Mouse (Mus musculus): ENCODE data around the gene Alg14.

The Alg14 gene

DNA sequence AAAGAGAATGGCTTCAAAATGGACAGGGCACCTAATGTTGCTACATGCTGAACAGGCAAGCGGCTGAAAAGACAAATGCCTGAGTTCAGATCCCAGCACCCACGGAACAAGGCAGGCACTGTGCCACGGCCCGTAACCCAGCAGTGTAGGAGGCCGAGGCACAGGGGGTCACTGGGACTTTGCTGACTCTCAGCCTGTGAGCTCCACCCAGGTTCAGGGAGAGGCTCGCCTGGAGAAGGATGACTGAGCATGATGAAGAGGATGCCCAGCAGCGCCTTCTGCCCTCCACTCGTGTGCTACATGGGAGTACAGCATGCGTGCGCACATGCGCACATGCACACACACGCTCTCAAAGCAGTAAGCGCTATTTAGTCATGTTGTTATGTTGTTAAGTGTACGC lies 11.9 kb upstream of the Alg14 start:
- DNase-seq (ENCODE audit: inconsistent ontology term): no peak

DNA sequence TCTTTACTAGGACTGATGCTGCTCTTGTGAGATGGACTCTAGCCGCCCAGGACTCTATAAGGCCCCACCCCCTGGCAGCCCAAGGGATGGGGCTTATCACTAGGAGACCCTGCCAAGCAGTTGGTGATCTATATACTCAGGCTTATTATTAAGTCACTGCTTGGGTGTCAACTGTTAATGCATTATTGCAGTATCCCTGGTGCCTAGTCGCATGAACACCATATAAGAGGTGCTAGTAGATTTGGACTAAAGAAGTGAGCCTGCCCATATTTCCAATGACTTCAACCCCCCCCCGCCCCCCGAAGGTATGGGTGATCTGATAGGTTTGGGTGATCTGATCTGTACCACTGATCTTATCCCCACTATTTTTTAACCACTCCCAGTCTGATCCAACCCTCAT lies 8.6 kb upstream of the Alg14 start, which contains the start of gene Tmem56:
Gene Tmem56, minus strand, starts transcription at position 101 of the 400 bp plus-strand sequence.
- DNase-seq (ENCODE audit: inconsistent ontology term): no peak

DNA sequence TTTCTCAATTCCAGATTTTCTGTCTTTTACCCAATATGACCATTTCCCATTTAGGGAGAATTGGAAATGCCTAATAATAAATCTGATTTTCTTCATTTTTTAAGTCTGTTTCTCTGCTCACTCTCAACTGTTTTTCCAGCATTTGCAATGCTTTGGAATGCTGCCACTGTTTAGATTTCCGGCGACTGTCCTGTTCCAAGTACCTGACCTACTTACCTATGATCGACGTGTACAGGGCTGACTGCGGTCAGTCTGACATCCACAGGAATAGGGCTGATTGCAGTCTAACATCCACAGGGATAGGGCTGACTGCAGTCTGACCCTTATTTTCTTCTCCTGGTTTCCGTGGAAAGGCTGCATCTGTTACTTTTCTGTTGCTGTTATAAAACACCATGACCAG lies 6.4 kb upstream of the Alg14 start:
- no peak for DNase-seq (ENCODE audit: inconsistent ontology term)

DNA sequence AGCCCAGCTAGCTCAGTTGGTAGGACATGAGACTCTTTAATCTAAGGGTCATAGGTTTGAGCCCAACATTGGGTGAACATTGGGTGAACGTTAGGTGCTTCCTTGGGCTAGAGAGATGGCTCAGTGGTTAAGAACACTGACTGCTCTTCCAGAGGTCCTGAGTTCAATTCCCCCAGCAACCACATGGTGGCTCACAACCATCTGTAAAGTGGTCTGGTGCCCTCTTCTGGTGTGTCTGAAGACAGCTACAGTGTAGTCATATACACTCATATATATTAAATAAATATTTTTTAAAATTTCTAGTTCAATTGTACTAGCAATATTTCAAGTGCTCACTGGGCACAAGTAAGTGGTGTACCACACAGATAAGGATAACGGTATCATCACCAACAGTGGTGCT lies 4.4 kb upstream of the Alg14 start:
- no peak for DNase-seq (ENCODE audit: inconsistent ontology term)

DNA sequence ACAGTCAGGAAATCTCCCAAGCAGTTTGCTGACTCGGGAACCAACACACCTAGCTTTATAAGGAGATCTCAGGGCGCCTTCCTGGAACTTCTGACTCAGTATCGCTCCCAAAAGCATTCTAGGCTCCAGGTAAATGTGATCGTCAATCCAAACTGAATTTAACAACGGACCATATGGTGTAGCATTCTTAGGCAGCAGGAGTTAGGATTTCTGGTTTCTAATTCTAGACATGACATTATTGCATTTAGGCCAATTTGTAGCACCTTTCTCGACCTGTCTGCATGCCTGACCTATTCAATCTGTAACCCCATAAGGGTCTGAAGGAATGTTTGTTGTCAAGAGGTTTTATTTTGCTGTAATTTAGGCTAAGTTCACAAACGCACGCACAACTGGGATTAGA lies 892 bp upstream of the Alg14 start:
- DNase-seq (ENCODE audit: inconsistent ontology term): no peak

DNA sequence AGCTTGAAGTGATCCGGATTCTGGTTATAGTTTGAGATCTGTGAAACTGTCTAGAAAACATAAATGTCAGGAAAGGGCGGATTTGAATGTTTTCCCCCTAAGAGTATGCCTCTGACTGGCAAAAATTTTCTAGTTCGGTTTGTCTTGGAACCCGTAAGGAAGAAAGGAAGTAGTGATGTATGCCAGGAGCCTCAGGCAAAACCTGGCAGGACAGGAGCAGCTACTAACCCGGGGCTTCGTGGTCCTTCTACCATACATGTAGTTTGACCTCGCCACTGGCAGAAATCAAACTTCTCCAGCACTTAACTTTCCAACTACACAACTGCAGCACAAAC lies 381 bp upstream of the Alg14 start:
- no peak for DNase-seq (ENCODE audit: inconsistent ontology term)

DNA sequence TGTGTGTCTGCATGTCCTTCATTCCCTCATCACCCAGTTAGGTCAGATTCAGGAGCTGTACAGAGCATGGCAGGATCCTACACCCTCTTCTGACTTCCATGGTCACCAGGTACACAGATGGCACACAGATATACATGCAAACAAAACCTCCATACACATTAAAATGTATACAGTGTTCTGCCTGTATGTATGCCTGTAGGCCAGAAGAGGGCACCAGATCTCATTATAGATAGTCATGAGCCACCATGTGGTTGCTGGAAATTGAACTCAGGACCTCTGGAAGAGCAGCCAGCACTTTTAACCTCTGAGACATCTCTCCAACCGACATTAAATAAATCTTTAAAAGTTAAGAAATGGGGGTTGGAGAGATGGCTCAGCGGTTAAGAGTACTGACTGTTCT lies 2.6 kb downstream of the Alg14 start:
- DNase-seq (ENCODE audit: inconsistent ontology term): no peak

DNA sequence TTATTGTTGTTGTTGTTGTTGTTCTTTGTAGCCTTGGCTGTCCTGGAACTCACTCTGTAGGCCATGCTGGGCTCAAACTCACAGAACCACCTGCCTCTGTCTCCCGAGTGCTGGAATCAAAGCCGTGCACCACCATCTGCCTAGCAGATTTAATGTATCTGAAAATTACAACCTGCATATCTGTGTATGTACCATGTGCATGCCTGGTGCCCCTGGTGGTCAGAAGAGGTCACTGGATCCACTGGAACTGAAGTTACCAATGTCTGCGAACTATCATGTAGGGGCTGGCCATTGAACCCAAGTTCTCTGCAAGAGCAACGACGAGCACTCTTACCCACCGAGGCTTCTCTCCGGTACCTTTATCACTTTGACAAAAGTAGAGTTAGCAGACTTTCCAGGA lies 15.1 kb downstream of the Alg14 start:
- DNase-seq (ENCODE audit: inconsistent ontology term): no peak

DNA sequence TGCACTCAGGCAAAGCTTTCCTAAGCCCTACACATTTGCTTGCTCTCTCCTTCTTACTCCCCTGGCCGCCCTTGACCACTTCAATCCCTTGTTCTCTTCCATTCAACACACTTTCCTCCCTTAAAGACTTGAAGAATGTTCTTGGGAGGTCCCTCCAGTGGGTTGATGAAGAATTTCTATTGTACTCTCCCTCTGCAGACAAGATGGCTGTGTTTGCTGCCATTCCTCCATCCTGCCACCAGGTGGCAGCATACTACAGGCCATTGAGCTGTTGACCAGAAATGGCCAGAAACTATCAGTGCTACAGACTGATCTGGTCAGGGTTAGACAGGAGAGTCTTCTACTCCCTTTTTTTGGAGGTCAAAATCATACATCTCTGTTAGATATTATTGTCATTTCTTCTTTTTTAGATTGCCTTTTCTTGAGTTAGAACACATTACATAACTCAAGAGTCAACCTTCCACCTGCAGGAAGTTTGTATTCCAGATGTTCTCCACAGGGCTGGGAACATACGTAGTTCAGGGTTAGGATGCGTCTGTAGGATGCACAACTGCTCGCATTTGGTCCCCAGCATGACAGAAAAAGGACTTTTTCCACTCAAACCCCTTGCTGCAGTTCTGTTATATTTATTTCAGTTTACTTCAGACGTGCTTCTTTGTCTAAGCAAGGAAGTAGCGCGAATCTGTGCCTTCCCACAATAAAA lies 16.1 kb downstream of the Alg14 start:
- peak; percentile 64 for DNase-seq (ENCODE audit: inconsistent ontology term)

DNA sequence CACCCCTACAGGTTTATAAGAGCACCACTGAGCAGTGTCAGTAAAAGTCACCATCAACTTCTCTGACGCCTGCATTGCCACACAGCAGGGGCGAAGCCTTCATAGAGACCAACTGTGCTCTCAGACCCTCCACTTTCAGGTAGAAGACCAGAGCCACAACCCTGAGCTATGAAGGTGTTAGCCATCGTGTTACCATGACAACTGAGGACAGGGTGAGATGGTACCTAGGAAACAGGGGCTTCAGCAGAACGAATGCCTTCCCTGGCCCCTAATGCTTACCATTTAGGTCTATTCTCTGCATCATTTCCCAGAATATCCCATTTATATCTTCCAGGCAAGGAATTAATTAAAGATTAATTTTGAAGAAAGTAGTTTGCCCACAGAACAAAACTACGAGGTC lies 17.4 kb downstream of the Alg14 start:
- DNase-seq (ENCODE audit: inconsistent ontology term): no peak

DNA sequence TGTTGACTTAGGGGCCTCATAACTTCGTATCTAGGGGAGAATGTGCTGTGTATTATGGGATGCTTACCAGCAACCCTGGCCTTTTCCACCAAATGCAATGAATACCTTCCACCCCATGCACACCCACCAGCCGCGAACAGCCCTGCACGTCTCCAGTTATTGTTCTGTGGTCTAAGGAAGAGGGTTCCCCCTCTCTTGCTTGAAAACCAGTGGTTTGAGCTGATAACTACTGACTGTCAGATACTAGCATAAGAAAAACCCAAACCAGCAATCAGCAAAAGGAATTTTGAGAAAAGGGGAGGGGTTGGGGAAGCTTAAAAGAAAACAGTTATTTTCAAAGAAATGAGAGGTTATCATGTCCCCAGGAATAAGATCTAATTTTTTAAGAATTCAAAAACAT lies 17.9 kb downstream of the Alg14 start:
- no peak for DNase-seq (ENCODE audit: inconsistent ontology term)

DNA sequence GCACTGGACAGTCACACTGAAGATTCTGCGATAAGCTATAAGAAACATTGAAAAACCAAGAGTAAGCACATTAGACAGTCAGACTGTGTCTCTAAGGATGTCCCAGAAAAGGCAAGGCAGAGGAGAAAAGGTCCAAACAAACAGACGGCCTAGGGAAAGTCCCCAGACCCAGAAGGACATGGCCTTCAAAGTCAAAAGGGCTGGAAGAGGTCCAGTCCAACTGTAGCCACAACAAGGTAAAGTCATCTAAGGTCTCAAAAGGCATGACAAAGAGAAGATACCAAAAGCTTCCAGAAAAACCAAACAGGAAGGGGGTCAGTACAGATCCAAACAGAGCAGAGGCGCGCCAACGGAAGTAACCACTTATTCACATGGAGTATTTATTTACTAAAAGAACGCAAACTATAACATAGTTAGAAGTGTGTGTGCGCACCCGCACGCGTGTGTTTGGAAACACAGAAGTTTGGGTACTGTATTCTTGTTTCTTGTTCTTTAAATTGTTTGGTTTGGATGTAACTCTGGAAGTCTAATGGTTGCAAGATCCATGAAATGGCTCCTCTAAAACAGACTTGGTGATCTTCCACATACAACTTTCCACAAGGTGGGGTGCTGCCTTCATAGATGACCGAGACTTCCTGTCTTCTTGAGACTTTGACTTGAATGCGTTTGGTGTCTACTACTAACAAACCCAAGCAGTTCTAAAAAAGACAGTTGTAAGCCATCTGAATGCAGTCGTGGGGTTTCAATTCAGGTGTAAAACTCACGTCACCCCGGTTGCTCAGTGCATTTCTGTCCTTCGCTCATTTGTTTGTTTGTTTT lies 18.5 kb downstream of the Alg14 start:
- DNase-seq (ENCODE audit: inconsistent ontology term): peak; percentile 60

DNA sequence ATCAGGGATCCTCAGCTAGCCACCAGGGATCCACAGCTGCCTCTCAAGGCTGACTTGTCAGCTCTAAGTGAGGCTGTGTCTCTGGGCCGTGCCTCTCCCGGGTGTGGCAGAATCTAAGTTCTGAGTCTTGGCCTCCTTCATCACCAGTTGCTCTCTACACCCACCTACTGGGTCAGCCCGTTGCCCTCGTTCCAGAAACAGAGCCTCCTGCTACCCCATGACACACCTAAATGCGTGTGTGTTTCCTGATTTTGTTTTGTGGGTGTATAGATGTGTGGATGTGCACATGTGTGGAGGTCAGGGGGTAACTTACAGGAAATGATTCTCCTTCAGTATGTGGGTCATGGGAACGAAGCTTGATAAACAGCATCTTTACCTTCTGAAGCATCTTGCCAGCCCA lies 20.9 kb downstream of the Alg14 start:
- no peak for DNase-seq (ENCODE audit: inconsistent ontology term)

DNA sequence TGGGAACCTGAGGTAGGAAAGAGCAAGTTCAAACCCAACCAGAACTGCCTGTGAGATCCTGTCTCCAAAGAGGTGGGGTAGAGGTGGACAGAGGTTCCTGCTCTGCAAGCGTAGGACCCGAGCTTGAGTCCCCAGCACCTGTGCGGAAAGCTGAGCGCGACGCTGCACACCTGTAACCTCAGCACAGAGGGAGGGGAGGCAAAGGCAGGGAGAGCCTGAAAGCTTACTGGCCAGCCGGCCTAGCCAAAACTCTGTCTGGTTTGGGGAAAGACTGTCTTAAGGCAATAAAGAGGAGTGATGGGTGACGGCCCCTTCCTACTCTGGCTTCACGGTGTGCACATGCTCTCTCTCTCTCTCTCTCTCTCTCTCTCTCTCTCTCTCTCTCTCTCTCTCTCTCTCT lies 21.4 kb downstream of the Alg14 start:
- no peak for DNase-seq (ENCODE audit: inconsistent ontology term)

DNA sequence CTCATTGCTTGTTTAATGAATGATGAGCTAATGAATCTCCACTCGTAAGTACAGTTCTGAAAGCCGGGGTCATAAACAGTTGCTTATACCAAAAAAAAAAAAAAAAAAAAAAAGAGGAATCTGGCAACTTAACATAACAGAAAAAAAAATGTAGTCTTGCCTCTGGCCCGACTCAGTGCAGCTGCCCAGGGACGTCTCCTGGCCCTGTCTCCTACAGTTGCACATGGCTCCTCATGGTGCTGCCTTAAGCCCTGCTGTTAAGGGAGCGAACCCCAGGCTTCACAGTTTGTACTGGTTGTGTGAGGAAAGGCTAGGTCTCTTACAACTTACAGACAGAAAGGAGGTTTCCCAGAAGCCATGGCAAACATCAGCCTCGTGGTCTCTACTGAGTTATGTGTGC lies 22.6 kb downstream of the Alg14 start:
- no peak for DNase-seq (ENCODE audit: inconsistent ontology term)

DNA sequence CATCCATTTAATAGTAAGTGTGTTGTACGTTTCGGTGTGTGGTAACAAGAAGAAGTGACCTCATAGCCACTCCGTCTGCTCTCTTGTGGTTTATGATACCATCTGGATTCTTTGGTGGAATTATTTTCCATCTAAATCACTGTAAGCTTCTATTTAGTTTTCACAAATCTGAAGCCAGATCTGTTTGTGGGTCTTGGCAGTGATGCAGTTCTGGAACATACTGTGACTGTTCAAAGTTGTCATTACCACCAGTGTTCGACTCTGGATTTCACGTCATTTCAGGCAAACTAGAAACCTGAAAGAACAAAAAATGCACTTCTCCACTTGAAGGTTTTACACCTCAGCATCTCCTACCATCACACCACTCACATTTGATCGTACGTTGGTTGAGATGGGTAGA lies 23.9 kb downstream of the Alg14 start:
- DNase-seq (ENCODE audit: inconsistent ontology term): no peak

DNA sequence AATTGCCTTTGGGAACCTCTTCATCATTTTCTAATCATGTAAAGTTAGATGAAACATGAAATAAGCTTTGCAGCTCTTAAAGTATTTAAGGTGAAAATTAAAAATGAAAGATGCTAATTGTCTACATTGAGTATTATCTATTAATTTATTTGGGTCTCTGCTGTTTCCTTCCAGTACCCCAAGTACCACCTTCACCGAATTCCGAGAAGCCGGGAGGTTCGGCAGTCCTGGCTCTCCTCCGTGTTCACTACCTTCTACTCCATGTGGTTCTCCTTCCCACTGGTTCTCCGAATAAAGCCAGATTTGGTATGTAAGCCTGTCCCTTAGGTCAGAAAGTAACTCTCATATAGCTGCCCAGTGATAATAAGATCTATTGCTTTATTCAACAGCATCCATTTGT lies 28.3 kb downstream of the Alg14 start:
- no peak for DNase-seq (ENCODE audit: inconsistent ontology term)

DNA sequence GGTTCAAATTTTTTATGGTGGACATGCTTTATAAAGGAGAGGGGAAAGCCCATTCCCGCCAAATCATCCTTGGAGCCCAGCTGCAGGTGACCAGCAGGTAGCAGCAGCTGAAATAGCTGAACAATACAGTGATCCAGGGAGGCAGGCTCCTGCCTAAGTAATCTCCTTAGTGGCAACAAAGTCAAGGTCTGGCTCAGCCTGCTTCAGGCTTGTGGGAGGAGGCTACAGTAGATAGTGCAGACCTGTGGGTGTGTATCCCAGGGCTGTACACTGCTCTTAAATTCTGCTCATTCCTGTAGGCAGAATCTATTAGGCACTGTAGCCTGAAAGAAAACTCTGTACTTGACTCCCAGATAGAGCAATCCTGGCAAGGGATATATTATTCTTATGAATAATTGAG lies 29.3 kb downstream of the Alg14 start:
- no peak for DNase-seq (ENCODE audit: inconsistent ontology term)

DNA sequence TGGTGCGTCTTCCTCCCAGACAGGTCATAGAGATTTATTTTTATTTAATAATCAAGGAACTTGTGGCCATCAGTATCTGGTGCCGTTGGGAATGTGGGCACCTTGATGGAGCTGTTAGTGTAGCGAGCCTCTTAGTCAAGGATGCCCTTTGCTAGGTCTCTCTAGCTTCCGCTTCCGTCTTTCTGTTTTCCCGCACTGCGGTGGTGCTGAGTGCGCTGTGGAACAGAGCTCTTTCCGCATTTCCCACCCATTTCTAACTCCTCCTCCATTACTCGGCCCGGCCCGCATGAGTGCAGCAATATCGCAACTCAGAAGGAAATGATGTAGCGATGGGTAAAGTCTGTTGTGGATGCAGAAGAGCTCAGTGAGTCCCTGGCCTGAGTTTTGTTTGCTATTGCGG lies 31.8 kb downstream of the Alg14 start:
- DNase-seq (ENCODE audit: inconsistent ontology term): no peak

DNA sequence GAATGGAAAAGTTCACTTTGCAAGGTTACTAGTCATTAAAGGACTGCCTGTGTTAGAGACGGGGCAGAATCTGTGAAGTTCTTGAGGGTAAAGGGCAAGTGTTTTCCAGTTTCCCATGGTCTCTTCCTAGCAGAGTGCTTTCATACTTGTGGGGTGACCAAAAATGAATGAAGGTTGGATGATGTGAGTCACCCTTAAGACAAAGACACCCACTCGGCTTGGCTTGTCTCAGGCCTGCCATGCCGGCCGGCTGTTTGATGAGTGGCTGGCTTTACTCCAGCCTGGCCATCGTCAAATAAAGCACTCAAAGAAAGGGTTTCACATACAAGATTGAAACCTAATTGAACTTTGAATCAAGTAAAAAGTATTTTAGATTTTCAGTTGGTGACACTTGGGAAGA lies 35.8 kb downstream of the Alg14 start:
- peak; percentile 95 for DNase-seq (ENCODE audit: inconsistent ontology term)

DNA sequence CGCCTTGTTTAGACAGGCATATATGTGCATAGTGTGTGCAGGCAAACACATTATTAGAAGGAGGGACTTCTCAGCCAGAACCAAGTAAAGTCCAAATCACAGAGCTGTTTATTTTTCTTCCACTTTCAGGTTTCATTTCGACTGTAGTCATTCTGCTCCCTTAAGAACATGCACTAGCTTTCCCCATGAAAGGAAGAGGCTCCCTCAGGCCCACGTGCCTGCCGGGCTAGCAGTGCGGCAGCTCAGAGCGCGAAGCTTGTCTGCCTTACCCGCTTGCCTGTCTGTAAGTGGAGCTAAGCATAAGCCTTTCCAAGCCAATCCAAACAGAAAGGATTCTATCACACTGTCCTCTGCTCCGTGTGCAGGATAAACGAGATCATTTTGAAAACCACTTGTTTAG lies 38.1 kb downstream of the Alg14 start:
- DNase-seq (ENCODE audit: inconsistent ontology term): no peak

DNA sequence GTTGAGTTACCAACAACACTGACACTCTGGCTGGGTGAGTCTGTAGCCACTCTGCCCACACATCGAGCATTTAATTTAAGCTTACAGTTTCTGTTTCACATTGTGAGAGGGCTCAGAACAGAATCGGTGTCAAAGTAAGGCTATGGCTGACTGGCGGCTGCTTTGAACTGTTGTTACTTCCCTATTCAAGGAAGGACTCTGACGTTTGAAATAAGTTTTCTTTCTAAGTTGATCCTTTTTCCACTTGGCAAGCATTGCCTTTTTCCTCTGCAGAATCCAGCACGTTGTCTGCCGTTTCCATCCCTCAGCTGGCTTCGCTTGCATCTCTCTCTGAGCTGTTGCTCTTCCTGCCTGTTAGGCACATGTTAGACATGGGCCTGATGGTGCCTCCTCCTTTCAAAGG lies 38.7 kb downstream of the Alg14 start:
- DNase-seq (ENCODE audit: inconsistent ontology term): no peak

DNA sequence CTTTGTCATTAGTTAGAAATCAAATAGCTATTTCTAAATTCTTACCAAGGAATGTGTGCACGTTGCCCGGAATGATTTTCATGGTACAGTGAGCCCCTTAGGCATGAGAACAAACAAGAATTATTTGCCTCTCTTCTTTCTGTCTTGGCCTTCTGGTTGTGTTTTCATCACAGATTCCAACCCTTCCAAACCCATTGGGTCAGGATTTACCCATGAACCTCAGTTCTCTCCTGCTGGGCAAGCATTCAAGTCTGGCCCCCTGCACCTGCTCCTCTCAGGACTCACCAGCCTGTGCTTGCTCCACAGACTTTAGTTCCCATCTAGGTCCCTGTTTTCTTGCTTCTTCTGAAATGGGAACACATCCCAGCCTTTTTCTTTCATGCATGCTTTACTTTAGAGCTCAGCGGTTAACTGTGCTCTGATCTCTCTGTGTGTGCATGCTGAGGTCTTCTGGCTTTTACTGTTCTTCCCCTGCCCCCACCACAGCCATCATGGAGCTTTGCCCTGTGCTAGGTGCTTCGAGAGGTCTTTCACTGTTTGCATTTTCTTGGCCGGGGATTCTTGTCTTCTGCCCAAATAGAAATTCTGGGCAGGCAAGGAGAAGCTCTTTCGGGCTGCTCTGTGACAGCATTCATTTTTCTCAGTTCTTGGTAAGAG lies 44.8 kb downstream of the Alg14 start:
- peak; percentile 96 for DNase-seq (ENCODE audit: inconsistent ontology term)
